Mouse (Mus musculus) MEL (cell line): ENCODE results near the gene Il5. TPM values are rescaled to one million over a fixed set of nuclear protein-coding genes. Genes with fewer than 3 reads are reported as not detected.

ENCODE experiments used
- DNase-seq: peaks from one replicate; pipeline ENCODE4 v3.0.0; 2011; ENCODE audit warnings: low read depth, low spot score
- H3K27ac ChIP-seq: 2 replicates; pipeline ENCODE4 v1.5.1; 2012; ENCODE audit warnings: low read depth, mild to moderate bottlenecking, control low read depth, low read length, moderate library complexity; ENCODE audit not compliant: control insufficient read depth
- H3K27me3 ChIP-seq, 2 experiments: fragments of 150-350 bp in 1 of 2; sonication (generic) in 1 of 2; 2 replicates each; pipeline ENCODE4 v1.6.1; 2012; ENCODE audit warnings: low read length in 2 of 2, mild to moderate bottlenecking in 2 of 2, improper control_type of control experiment in 1 of 2, moderate library complexity in 1 of 2; ENCODE audit not compliant: insufficient read depth in 2 of 2, control insufficient read depth in 1 of 2
- H3K36me3 ChIP-seq, 2 experiments: 2 replicates each; pipeline ENCODE4 v1.6.1; 2012 to 2014; ENCODE audit warnings: low read length in 2 of 2, improper control_type of control experiment in 1 of 2, inconsistent platforms in 1 of 2, mild to moderate bottlenecking in 1 of 2; ENCODE audit not compliant: insufficient read depth in 2 of 2, control insufficient read depth in 1 of 2
- H3K4me1 ChIP-seq, 2 experiments: fragments of 150-350 bp in 1 of 2; sonication (generic) in 1 of 2; 2 replicates each; pipeline ENCODE4 v1.6.1; 2012; ENCODE audit warnings: low read length in 2 of 2, improper control_type of control experiment in 1 of 2, mild to moderate bottlenecking in 1 of 2; ENCODE audit not compliant: insufficient read depth in 2 of 2, control insufficient read depth in 1 of 2
- H3K4me3 ChIP-seq, 2 experiments: fragments of 150-350 bp in 1 of 2; sonication (generic) in 1 of 2; 2 replicates each; pipeline ENCODE4 v1.5.1; 2012; ENCODE audit warnings: low read depth in 2 of 2, low read length in 2 of 2, mild to moderate bottlenecking in 2 of 2, moderate library complexity in 2 of 2, control low read depth in 1 of 2, improper control_type of control experiment in 1 of 2; ENCODE audit not compliant: control insufficient read depth in 1 of 2, insufficient read depth in 1 of 2
- H3K79me2 ChIP-seq: 2 replicates; pipeline ENCODE4 v1.6.1; 2012; ENCODE audit warnings: mild to moderate bottlenecking, low read length, moderate library complexity; ENCODE audit not compliant: control insufficient read depth, poor library complexity, insufficient read depth
- H3K9ac ChIP-seq: 2 replicates; pipeline ENCODE4 v1.6.1; 2012; ENCODE audit warnings: low read depth, mild to moderate bottlenecking, control low read depth, low read length, moderate library complexity; ENCODE audit not compliant: control insufficient read depth, poor library complexity, severe bottlenecking
- H3K9me3 ChIP-seq: fragments of 150-350 bp; sonication (generic); replicated peaks from 2 replicates; pipeline ENCODE4 v1.6.1; 2012; ENCODE audit warnings: mild to moderate bottlenecking, low read length, improper control_type of control experiment, moderate library complexity; ENCODE audit not compliant: insufficient read depth
- CHD2 ChIP-seq: IDR thresholded peaks from 2 replicates; pipeline ENCODE4 v1.6.1; 2011; ENCODE audit warnings: low read length, improper control_type of control experiment
- CTCF ChIP-seq, 3 experiments: IDR thresholded peaks in 2 of 3; conservative IDR thresholded peaks in 1 of 3; 2 replicates each; pipeline ENCODE4 v1.5.1; 2011 to 2012; ENCODE audit warnings: low read length in 3 of 3, low read depth in 2 of 3, mild to moderate bottlenecking in 2 of 3, improper control_type of control experiment in 1 of 3, inconsistent platforms in 1 of 3, mixed read lengths in 1 of 3, moderate library complexity in 1 of 3; ENCODE audit not compliant: control insufficient read depth in 1 of 3, insufficient read depth in 1 of 3, poor library complexity in 1 of 3, severe bottlenecking in 1 of 3
- ELF1 ChIP-seq: IDR thresholded peaks from 2 replicates; pipeline ENCODE4 v1.6.1; 2014; ENCODE audit warnings: low read depth, mild to moderate bottlenecking, inconsistent platforms, low read length, improper control_type of control experiment, moderate library complexity
- EP300 ChIP-seq, 2 experiments: IDR thresholded peaks; 2 replicates each; pipeline ENCODE4 v1.6.1; 2011; ENCODE audit warnings: improper control_type of control experiment in 2 of 2, low read length in 2 of 2, low read depth in 1 of 2, mild to moderate bottlenecking in 1 of 2
- ETS1 ChIP-seq: IDR thresholded peaks from 2 replicates; pipeline ENCODE4 v1.6.1; 2012; ENCODE audit warnings: low read depth, mild to moderate bottlenecking, inconsistent platforms, low read length, improper control_type of control experiment, moderate library complexity
- GABPA ChIP-seq: IDR thresholded peaks from 2 replicates; pipeline ENCODE4 v1.6.1; 2012; ENCODE audit warnings: low read depth, mild to moderate bottlenecking, inconsistent platforms, low read length, improper control_type of control experiment, moderate library complexity
- JUND ChIP-seq: IDR thresholded peaks from 2 replicates; pipeline ENCODE4 v1.6.1; 2011; ENCODE audit warnings: low read depth, mild to moderate bottlenecking, improper control_type of control experiment, low read length
- KAT2A ChIP-seq: conservative IDR thresholded peaks from 2 replicates; pipeline ENCODE4 v1.6.1; 2012; ENCODE audit warnings: low read depth, low read length, improper control_type of control experiment, inconsistent platforms
- MAFK ChIP-seq: IDR thresholded peaks from 2 replicates; pipeline ENCODE4 v1.6.1; 2011; ENCODE audit warnings: low read depth, mild to moderate bottlenecking, low read length, improper control_type of control experiment, borderline replicate concordance
- MAX ChIP-seq: IDR thresholded peaks from 2 replicates; pipeline ENCODE4 v1.6.1; 2011; ENCODE audit warnings: low read length, improper control_type of control experiment
- MEF2A ChIP-seq: IDR thresholded peaks from 2 replicates; pipeline ENCODE4 v1.6.1; 2014; ENCODE audit warnings: low read depth, mild to moderate bottlenecking, inconsistent platforms, low read length, improper control_type of control experiment; ENCODE audit not compliant: poor library complexity, insufficient replicate concordance, severe bottlenecking; ENCODE audit errors: extremely low read depth
- MXI1 ChIP-seq: IDR thresholded peaks from 2 replicates; pipeline ENCODE4 v1.6.1; 2011; ENCODE audit warnings: mild to moderate bottlenecking, low read depth, low read length, improper control_type of control experiment
- NRF1 ChIP-seq: IDR thresholded peaks from 2 replicates; pipeline ENCODE4 v1.6.1; 2014; ENCODE audit warnings: low read depth, mild to moderate bottlenecking, inconsistent platforms, low read length, improper control_type of control experiment, moderate library complexity; ENCODE audit not compliant: poor library complexity, insufficient read depth, severe bottlenecking
- RCOR1 ChIP-seq: IDR thresholded peaks from 2 replicates; pipeline ENCODE4 v1.6.1; 2012; ENCODE audit warnings: low read depth, mild to moderate bottlenecking, inconsistent platforms, low read length, improper control_type of control experiment
- TAL1 ChIP-seq: IDR thresholded peaks from 2 replicates; pipeline ENCODE4 v1.6.1; 2012; ENCODE audit warnings: mild to moderate bottlenecking, inconsistent platforms, low read length, moderate library complexity, mixed read lengths
- USF1 ChIP-seq: IDR thresholded peaks from 2 replicates; pipeline ENCODE4 v1.6.1; 2014; ENCODE audit warnings: low read depth, mild to moderate bottlenecking, inconsistent platforms, low read length, improper control_type of control experiment, moderate library complexity
- ZKSCAN1 ChIP-seq: IDR thresholded peaks from 2 replicates; pipeline ENCODE4 v1.6.1; 2012; ENCODE audit warnings: low read depth, mild to moderate bottlenecking, inconsistent platforms, low read length, improper control_type of control experiment, moderate library complexity
- polyA plus RNA-seq, 2 experiments: library from polyadenylated mRNA; stranded (reverse) in 1 of 2; unstranded in 1 of 2; fragments of >175 nt in 1 of 2; fragments of >200 nt in 1 of 2; gene quantifications; 2 replicates each; pipeline versions ENCODE4 v1.2.1 to v1.2.4; 2012; ENCODE audit warnings: low replicate concordance in 2 of 2, low read depth in 1 of 2; ENCODE audit not compliant: insufficient read length in 2 of 2, insufficient read depth in 1 of 2, missing spikeins in 1 of 2
- total RNA-seq: library from RNA; depleted of rRNA; stranded (reverse); fragments of 300-350 nt; gene quantifications from 2 replicates; pipeline ENCODE4 v1.2.3, GENCODE M21; 2012

The Il5 gene
- total and polyA plus RNA-seq, 3 experiments: not detected

GRCm38 (mm10) chr11:53747985-53748384 lies 27.4 kb downstream of the Il5 start:
- no peak for DNase-seq
- no peak overlapping the region for H3K9ac ChIP-seq
- no peaks in the 10 kb centered on the region for H3K9me3 ChIP-seq
- H3K4me1 ChIP-seq: no peaks in the 10 kb centered on the region
- H3K36me3 ChIP-seq: no peaks in the 10 kb centered on the region
- TF ChIP-seq CTCF (IDR thresholded peaks at IDR 0.05 in 2 of 3, conservative IDR thresholded peaks at IDR 0.05 in 1 of 3; ENCODE audit: control insufficient read depth in 1 of 3, insufficient read depth in 1 of 3, low read depth in 2 of 3, low read length in 3 of 3, poor library complexity in 1 of 3, severe bottlenecking in 1 of 3) (no peak), GABPA (no peak), ETS1 (no peak), MEF2A (no peak), ZKSCAN1 (no peak), KAT2A (no peak), EP300 (IDR thresholded peaks at IDR 0.05; ENCODE audit: low read depth in 1 of 2, low read length in 2 of 2) (no peak), RCOR1 (no peak), CHD2 (no peak), JUND (no peak), TAL1 (no peak)
- no peak overlapping the region for H3K27ac ChIP-seq
- no peaks in the 10 kb centered on the region for H3K79me2 ChIP-seq
- no peak overlapping the region for H3K4me3 ChIP-seq
- H3K27me3 ChIP-seq: peaks cover 19% of the 10 kb centered on the region in 2 experiments

GRCm38 (mm10) chr11:53748614-53749013 lies 28.0 kb downstream of the Il5 start:
- Histone ChIP-seq H3K27me3 (peaks cover 13 to 21% of the 10 kb centered on the region in 2 experiments), H3K4me3 (no peak overlapping the region)
- TF ChIP-seq USF1 (peak; percentile 46; the same call in 1 of the 2 replicates), NRF1 (no peak), MAX (0 out of 2 replicates have a peak, but pooled peaks have one; percentile 30)
- TF ChIP-seq, all 39 proteins: peak for 2
- DNase-seq: peak; percentile 29
- H3K79me2 ChIP-seq: no peaks in the 10 kb centered on the region
- H3K9me3 ChIP-seq: no peaks in the 10 kb centered on the region
- no peak overlapping the region for H3K9ac ChIP-seq
- H3K4me1 ChIP-seq: no peaks in the 10 kb centered on the region
- no peaks in the 10 kb centered on the region for H3K36me3 ChIP-seq
- H3K27ac ChIP-seq: no peak overlapping the region

- no peaks in the 10 kb centered on the region for H3K36me3 ChIP-seq
- no peak overlapping the region for H3K4me3 ChIP-seq
- H3K9me3 ChIP-seq: no peaks in the 10 kb centered on the region
- no peaks in the 10 kb centered on the region for H3K79me2 ChIP-seq
- H3K27me3 ChIP-seq: peaks cover 7 to 17% of the 10 kb centered on the region in 2 experiments
- no peak for DNase-seq
- H3K4me1 ChIP-seq: no peaks in the 10 kb centered on the region
- no peak overlapping the region for H3K27ac ChIP-seq
- H3K9ac ChIP-seq: no peak overlapping the region
- TF ChIP-seq MXI1 (no peak), TAL1 (no peak), RCOR1 (no peak), MAFK (no peak), ELF1 (no peak)
These were observed 28.7 kb downstream of the Il5 start for GRCm38 (mm10) chr11:53749306-53749705.
